Mouse (Mus musculus): ENCODE measurements around the gene Lgals2. TPM values are rescaled to one million over a fixed set of nuclear protein-coding genes. Genes with fewer than 3 reads are reported as not detected.

Lgals2 gene
- polyA plus RNA-seq, 1 experiment from 2014 or later = not detected

DNA sequence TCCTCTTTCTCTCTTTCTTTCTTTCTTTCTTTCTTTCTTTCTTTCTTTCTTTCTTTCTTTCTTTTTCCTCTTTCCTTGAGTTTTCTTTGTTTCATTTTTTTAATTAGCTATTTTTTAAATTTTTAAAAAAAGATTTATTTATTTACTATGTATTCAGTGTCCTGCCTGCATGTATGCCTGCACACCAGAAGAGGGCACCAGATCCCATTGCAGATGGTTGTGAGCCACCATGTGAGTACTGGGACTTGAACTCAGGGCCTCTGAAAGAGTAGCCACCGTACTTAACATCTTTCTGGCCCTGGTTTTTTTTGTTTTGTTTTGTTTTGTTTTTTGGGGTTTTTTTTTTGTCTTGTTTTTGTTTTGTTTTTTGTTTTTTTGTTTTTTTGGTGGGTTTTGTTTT, 25.7 kb downstream of the Lgals2 start:
- no peak overlapping the region for H3K4me2 ChIP-seq (replicated peaks)
- H3K27ac ChIP-seq = no peak overlapping the region
- H3K4me1 ChIP-seq = peaks cover 22% of the 10 kb centered on the region
- WGBS = 93% methylated on average over 1 of the region's 1 CpGs
- H3K4me3 ChIP-seq = no peak overlapping the region
- ATAC-seq (ENCODE audit: low FRiP score, low read depth) = no peak
- H3K9ac ChIP-seq = no peak overlapping the region
- H3K9me3 ChIP-seq = no peaks in the 10 kb centered on the region
- H3K27me3 ChIP-seq (replicated peaks) = peaks cover 11% of the 10 kb centered on the region
- no peaks in the 10 kb centered on the region for H3K36me3 ChIP-seq

DNA sequence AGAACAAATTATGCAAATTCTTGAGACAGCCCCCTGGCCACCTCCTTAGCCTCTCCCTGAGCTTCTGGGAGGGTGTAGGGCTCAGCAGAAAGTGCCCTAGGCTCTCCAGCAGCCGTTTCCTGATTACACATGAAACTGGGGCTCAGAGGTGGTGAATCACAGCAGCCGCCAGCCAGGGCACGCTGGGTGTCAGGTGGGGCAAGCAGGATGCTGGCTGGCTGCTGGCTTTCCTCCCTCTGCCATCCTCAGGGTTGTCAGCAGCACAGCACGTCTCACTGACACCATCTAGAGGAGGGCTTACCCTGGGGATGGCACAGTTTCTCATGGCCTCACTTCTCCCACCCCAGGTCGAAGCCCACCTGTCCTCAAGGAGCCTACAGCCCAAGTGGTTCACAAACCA, 27.0 kb downstream of the Lgals2 start:
- Histone ChIP-seq H3K27me3 (replicated peaks) (peaks cover 11% of the 10 kb centered on the region), H3K9ac (no peak overlapping the region)

DNA sequence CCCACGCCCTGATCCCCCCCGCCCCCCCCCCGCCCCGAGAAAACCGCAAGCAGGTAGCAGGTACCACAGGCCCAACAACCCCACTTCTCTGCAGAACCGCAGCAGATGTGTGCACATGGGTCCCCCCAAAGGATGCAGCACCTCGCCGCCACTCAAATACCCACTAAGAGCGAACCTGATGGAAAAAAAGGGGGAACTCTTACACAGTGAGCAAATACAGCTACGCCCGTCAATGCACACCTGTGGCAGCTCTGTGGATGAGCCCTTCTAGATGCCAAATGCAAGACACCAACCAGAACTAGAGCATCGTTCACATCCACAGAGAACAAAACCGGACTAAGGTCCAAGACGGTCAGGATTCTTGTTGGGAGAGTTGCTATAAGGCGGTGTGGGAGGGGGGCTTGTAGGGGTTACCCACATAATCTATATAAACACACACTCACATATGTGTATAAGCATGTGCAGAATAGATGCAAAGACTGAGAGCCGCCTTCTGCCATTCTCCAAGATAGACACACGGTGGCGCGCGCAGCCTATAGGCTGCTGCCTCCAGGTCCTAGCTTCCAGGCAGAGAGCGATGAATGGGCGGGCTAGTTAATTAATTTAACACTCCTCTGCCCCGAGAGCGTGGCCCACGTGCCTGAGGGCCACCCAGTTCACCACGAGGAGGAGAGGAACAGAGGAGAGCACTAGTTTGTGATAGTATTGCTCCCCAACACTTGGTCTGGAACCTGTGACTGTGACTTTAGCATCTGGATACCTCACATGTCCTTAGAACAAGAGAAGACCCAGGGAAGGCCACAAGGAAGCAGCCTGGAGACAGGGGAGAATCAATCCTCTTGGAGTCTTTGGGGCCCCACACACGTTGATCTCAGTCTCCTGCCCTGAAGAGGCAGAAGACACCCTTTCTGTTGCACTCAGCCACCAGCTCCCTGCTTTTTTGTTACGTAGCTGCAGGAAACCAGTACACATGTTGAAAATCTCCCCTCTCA, 28.8 kb downstream of the Lgals2 start:
- WGBS = 26% methylated on average over 28 of the region's 28 CpGs
- Histone ChIP-seq H3K4me3 (no peak overlapping the region), H3K36me3 (no peaks in the 10 kb centered on the region), H3K9ac (no peak overlapping the region), H3K4me1 (0 out of 2 replicates have a peak, but pooled peaks cover 3% of the 10 kb centered on the region), H3K27me3 (replicated peaks) (peaks cover 11% of the 10 kb centered on the region), H3K4me2 (replicated peaks) (no peak overlapping the region), H3K27ac (no peak overlapping the region), H3K9me3 (no peaks in the 10 kb centered on the region)
- ATAC-seq (ENCODE audit: low FRiP score, low read depth) = peak; percentile 68

More for the DNA sequence above, 27.0 kb downstream of the Lgals2 start:
- H3K4me2 ChIP-seq (replicated peaks) = no peak overlapping the region
- no peaks in the 10 kb centered on the region for H3K9me3 ChIP-seq
- H3K4me1 ChIP-seq = peaks cover 13% of the 10 kb centered on the region
- H3K4me3 ChIP-seq = no peak overlapping the region
- ATAC-seq (ENCODE audit: low FRiP score, low read depth) = no peak
- no peaks in the 10 kb centered on the region for H3K36me3 ChIP-seq
- no peak overlapping the region for H3K27ac ChIP-seq
- 16% methylated on average over 5 of the region's 5 CpGs for WGBS

DNA sequence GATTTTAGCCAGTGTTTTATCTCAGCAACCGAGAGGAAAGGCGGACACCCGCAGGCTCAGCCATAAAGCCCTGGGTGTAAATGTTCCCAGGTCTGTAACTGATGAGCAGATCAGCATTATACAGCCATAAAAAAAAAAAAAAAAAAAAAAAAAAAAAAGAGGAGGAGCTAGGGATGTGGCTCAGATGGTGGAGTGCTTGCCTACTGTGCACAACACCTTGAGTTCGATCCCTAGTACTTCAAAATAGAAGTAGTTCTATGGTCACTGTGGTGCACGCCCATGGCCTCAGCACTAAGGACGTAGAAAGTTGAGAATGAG, 39.3 kb downstream of the Lgals2 start:
- Histone ChIP-seq H3K27ac (no peak overlapping the region), H3K4me1 (no peaks in the 10 kb centered on the region), H3K4me2 (replicated peaks) (no peak overlapping the region), H3K9me3 (no peaks in the 10 kb centered on the region), H3K27me3 (replicated peaks) (no peaks in the 10 kb centered on the region; the same call in 1 of the 2 replicates), H3K9ac (no peak overlapping the region), H3K4me3 (no peak overlapping the region), H3K36me3 (no peaks in the 10 kb centered on the region)
- WGBS = 47% methylated on average over 6 of the region's 6 CpGs
- no peak for ATAC-seq (ENCODE audit: low FRiP score, low read depth)

DNA sequence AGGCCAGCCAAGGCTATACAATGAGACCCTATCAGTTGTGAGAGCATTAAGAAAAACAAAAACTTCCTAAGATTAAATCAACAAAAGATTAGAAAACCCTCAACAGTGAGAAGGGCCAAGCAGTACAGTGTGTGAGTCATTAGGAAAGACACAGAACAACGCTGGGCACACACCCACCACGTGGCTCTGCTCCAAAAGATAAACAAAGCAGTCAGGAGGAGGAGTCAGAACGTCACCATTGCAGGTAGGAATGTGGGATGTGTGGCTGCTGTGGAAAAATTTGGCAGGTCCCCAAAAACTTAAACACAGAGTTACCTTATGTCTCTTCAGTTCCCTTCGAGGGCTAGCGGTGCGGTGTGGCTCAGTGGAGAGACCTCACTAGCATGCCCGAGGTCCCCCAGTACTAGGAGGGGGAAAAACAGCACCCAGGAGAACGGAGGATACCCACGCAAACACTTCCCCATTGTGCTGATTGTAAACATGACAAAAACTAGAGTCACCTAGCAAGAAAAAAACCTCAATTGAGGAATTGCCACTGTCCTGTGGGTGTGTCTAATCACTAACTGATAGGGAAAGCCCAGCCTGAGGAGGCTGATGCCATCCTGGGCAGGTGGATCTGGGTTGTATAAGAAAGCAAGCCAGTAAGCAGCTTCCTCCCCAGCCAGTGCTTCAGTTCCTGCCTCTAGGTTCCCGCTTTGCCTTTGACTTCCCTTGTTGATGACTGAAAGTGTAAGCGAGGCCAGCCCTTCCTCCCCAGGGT, 39.8 kb downstream of the Lgals2 start:
- Histone ChIP-seq H3K27me3 (replicated peaks) (no peaks in the 10 kb centered on the region; the same call in 1 of the 2 replicates), H3K9me3 (no peaks in the 10 kb centered on the region), H3K36me3 (no peaks in the 10 kb centered on the region), H3K4me3 (no peak overlapping the region), H3K27ac (no peak overlapping the region), H3K9ac (no peak overlapping the region), H3K4me1 (no peaks in the 10 kb centered on the region), H3K4me2 (replicated peaks) (no peak overlapping the region)
- 54% methylated on average over 11 of the region's 11 CpGs for WGBS
- no peak for ATAC-seq (ENCODE audit: low FRiP score, low read depth)

DNA sequence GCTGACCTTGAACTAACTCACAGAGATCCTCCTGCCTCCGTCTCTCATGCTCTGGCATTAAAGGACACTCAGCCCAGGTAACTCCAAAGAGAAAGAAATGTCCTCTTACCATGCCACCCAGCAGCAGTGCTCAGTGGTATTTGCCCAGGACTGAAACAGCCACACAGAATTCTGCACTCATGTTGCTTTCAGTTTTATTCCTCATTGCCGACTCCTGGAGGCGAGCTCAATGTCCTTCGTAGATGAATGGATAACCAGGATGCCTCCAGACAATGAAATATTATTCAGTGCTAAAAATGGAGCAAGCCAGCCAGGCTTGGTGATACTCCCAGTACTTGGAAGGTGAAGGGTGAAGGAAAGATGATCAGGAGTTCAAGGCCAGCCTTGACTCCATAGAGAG, 41.7 kb downstream of the Lgals2 start:
- no peak overlapping the region for H3K4me3 ChIP-seq
- WGBS = 90% methylated on average over 4 of the region's 4 CpGs
- no peaks in the 10 kb centered on the region for H3K36me3 ChIP-seq
- H3K27me3 ChIP-seq (replicated peaks) = no peaks in the 10 kb centered on the region
- no peak for ATAC-seq (ENCODE audit: low FRiP score, low read depth)
- no peaks in the 10 kb centered on the region for H3K4me1 ChIP-seq
- H3K27ac ChIP-seq = no peak overlapping the region
- H3K9me3 ChIP-seq = no peaks in the 10 kb centered on the region
- H3K4me2 ChIP-seq (replicated peaks) = no peak overlapping the region
- no peak overlapping the region for H3K9ac ChIP-seq

DNA sequence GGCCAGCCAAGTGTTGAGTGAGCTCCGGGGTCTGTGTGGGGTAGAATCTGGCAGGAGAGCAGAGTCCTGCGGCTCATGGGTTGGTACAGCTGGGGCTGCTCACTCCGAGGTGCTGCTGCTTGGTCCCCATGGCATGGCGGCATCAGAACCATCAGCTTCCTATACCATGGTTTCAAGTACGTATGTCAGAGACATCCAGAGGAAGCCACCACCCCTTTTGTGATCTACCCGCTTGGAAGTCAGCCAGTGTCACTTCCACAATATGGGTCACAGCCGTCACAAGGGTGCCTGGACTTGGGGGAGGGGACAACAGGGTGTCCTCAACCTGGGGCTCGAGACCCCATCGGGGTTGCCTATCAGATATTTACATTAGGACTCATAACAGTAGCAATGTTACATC, 45.2 kb downstream of the Lgals2 start:
- H3K4me2 ChIP-seq (replicated peaks) = no peak overlapping the region
- ATAC-seq (ENCODE audit: low FRiP score, low read depth) = no peak
- H3K9ac ChIP-seq = no peak overlapping the region
- no peak overlapping the region for H3K4me3 ChIP-seq
- H3K27ac ChIP-seq = no peak overlapping the region
- H3K9me3 ChIP-seq = no peaks in the 10 kb centered on the region
- peaks cover 6% of the 10 kb centered on the region; the same call in 1 of the 2 replicates for H3K27me3 ChIP-seq (replicated peaks)
- no peaks in the 10 kb centered on the region for H3K36me3 ChIP-seq
- H3K4me1 ChIP-seq = no peaks in the 10 kb centered on the region
- 83% methylated on average over 9 of the region's 9 CpGs for WGBS

DNA sequence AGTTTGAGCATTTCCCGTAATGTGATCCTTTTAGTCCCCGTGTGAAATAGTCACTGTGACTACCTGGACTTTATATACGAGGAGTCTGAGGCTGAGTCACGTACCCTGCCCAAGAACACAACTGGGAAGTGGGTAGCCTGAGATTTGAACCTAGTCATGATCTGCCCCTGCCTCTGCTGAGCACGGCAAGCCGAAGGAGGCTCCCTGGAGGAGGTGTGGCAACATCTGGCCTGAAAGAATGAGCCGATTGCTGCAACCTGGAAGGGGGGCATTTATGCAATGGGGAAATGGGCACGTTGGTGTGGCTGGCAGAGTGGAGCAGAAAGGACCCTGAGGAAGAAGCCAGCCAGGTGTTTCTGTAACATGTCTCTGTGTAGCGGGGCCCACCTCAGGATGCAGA, 45.6 kb downstream of the Lgals2 start:
- Histone ChIP-seq H3K4me2 (replicated peaks) (no peak overlapping the region), H3K27me3 (replicated peaks) (peaks cover 9% of the 10 kb centered on the region), H3K27ac (no peak overlapping the region), H3K4me3 (no peak overlapping the region), H3K9me3 (no peaks in the 10 kb centered on the region), H3K4me1 (no peaks in the 10 kb centered on the region), H3K9ac (no peak overlapping the region), H3K36me3 (no peaks in the 10 kb centered on the region)
- WGBS = 71% methylated on average over 9 of the region's 9 CpGs
- ATAC-seq (ENCODE audit: low FRiP score, low read depth) = no peak

DNA sequence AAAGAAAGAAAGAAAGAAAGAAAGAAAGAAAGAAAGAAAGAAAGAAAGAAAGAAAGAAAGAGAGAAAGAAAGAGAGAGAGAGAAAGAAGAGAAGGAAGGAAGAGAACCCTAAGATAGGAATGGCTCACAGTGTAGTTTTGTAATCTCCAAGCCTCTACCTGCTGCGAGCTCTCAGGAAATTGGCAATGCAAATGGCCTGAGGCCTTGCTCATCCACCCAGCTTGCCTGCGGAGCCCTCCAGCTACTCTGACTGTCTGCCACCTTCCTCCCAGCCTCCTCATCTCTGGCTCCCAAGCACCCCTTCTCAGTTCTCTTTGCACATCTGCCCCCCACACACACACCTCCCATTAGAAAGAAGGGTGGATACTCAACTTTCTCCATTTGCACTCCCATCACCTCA, 46.3 kb downstream of the Lgals2 start:
- Histone ChIP-seq H3K27ac (no peak overlapping the region), H3K4me3 (no peak overlapping the region), H3K9ac (no peak overlapping the region), H3K4me1 (no peaks in the 10 kb centered on the region), H3K27me3 (replicated peaks) (peaks cover 17% of the 10 kb centered on the region), H3K4me2 (replicated peaks) (no peak overlapping the region), H3K9me3 (no peaks in the 10 kb centered on the region), H3K36me3 (no peaks in the 10 kb centered on the region)
- no peak for ATAC-seq (ENCODE audit: low FRiP score, low read depth)
- WGBS = 80% methylated on average over 2 of the region's 2 CpGs

DNA sequence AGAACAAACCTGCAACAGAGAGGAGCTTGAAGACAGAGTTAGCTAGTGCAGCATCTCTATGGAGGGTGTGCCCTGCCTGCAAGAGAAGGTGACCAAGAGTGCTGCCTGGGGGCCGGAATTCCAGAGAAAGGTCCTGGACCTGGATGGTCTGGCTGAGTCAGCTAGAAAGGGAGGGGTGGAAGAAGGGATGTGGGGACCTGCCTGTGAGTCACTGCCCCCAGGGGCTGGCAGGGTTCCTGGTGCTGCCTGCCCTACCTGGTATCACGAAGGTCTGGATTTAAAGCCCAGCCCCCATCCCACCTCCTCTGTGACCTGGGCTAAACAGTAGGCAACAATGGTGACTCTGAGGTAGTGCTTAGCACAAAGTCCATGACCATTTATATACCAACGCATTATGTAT, 48.2 kb downstream of the Lgals2 start:
- Histone ChIP-seq H3K36me3 (no peaks in the 10 kb centered on the region), H3K4me3 (no peak overlapping the region), H3K4me2 (replicated peaks) (no peak overlapping the region), H3K4me1 (peaks cover 16% of the 10 kb centered on the region), H3K27ac (no peak overlapping the region), H3K27me3 (replicated peaks) (peaks cover 35% of the 10 kb centered on the region), H3K9me3 (no peaks in the 10 kb centered on the region), H3K9ac (no peak overlapping the region)
- WGBS = 75% methylated on average over 3 of the region's 3 CpGs
- ATAC-seq (ENCODE audit: low FRiP score, low read depth) = no peak

DNA sequence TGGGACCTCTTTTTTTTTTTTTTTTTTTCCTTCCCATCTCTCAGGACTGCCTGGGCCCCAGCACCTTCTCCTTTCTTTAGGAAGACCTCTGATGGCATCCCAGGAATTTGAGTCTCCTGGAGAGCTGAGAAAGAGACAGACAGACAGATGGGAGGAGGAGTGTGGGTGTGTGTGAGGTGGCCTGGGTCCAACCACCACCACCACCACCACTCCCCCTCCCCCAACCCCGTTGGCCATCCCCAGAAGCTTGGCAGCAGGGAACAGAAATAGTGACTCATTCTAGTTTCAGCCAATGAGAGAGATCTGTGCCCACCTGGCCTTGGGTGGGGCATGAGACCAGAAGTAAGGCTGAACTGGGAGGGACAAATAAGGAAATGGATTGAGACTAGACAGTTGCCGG, 48.7 kb downstream of the Lgals2 start:
- Histone ChIP-seq H3K4me3 (no peak overlapping the region), H3K27me3 (replicated peaks) (peaks cover 40% of the 10 kb centered on the region), H3K36me3 (no peaks in the 10 kb centered on the region), H3K4me2 (replicated peaks) (no peak overlapping the region), H3K9ac (no peak overlapping the region), H3K27ac (no peak overlapping the region), H3K9me3 (no peaks in the 10 kb centered on the region), H3K4me1 (peaks cover 21% of the 10 kb centered on the region)
- 47% methylated on average over 2 of the region's 2 CpGs for WGBS
- no peak for ATAC-seq (ENCODE audit: low FRiP score, low read depth)

DNA sequence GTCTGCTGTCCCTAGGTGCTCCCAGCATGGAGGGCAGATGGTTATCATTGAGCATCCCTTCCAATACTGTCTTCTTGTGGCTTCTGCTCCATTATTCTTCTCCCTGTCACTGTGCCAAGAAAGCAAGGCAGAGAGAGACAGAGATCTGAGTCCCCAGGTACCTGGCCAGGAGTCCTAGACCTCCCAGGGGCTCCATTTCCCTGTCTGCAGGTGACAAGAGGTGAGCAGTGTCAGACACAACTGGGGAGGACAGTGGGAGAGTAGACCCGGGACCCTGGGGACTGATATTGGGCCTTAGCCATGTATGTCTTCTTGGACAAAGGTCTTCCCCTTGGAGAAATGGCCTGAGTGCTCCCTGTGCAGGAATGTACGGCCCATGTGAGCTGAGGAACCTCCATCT, 50.0 kb downstream of the Lgals2 start:
- 78% methylated on average over 2 of the region's 2 CpGs for WGBS

More for the DNA sequence above, 50.0 kb downstream of the Lgals2 start:
- Histone ChIP-seq H3K4me1 (peaks cover 22% of the 10 kb centered on the region), H3K27ac (no peak overlapping the region), H3K9me3 (no peaks in the 10 kb centered on the region), H3K4me2 (replicated peaks) (no peak overlapping the region), H3K4me3 (no peak overlapping the region), H3K36me3 (no peaks in the 10 kb centered on the region), H3K27me3 (replicated peaks) (peaks cover 51% of the 10 kb centered on the region), H3K9ac (no peak overlapping the region)
- no peak for ATAC-seq (ENCODE audit: low FRiP score, low read depth)
